Mouse (Mus musculus): ENCODE data around the gene Kras. TPM values are rescaled to one million over a fixed set of nuclear protein-coding genes. Genes with fewer than 3 reads are reported as not detected.

Gene Kras
- total RNA-seq (2021), result 10 to 100 TPM; 85.5 to 94.1 TPM
- long read RNA-seq, full-length matches to known transcripts, result 100 of 108 reads
- long read RNA-seq, partial matches to known transcripts, result 1 of 108 reads
- long read RNA-seq, other reads (novel, unspliced or antisense), result 7 of 108 reads

- peak; percentile 90 to 94 for DNase-seq (ENCODE audit: low spot score in 2 of 2)
Measured at GRCm38 (mm10) chr6:145250185-145250791, at the start of gene Kras. Gene Kras (minus strand): TSS chr6:145250239.

DNA sequence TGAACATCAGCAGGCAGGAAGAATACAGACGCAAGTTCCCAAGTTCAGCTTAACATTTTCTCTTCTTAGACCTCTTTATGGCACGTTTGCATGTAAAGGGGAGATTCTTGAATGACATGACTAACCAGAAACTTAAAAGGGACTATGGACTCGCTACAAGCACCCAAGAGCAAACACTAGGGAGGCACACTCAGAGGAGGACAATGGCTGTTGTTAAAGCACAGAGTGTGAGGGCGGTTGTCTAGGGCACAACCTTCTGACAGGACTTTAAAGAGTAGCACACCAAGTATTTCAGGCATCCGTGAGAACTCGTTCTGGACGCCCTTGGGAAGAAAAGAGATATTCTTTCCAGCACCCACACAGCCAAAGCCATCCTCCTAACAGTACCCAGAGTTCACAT is 47.6 kb upstream of the Kras start:
- no peak for DNase-seq (ENCODE audit: low spot score in 2 of 2)

DNA sequence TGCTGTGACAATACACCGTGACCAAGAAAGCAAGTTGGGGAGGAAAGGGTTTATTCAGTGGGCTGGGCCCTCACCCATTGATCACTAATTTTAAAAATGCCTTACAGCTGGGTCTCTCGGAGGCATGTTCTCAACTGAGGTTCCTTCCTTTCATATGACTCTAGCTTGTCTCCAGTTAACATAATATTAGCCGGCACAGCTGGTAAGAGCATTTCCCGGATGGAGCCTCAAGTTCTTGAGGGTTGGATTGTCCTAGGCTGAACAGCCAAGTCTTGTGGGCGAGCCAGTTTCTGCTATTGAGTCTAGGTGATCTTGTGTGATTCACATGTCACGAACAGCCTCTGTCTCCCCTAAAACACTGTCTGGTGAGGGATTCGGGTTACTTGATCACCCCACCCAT is 46.9 kb upstream of the Kras start:
- no peak for DNase-seq (ENCODE audit: low spot score in 2 of 2)

DNA sequence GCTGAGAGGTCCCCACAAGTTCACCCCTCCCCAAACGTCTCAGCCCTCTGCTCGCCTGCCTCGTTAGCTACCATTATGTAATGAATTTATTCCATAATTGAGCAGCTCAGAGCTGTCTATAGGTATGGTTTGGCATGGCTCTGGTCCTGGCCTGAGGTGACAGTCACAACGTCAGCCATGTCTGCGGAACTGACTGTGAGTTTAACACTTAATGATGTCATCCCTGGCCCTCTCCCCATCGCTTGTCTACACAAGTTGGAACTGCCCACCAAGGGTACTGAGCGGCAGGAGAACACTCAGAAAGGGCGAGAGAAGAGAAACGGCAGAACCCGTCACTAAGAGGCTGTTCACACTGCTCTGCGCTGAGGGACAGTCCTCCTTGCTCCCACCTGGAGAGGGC is 45.1 kb upstream of the Kras start:
- DNase-seq (ENCODE audit: low spot score in 2 of 2), result no peak

GRCm38 (mm10) chr6:145293156-145293555 is 43.1 kb upstream of the Kras start:
- DNase-seq (ENCODE audit: low spot score in 2 of 2), result no peak

GRCm38 (mm10) chr6:145291383-145292289 is 41.6 kb upstream of the Kras start:
- no peak for DNase-seq (ENCODE audit: low spot score in 2 of 2)

- no peak for DNase-seq (ENCODE audit: low spot score in 2 of 2)
Measured at GRCm38 (mm10) chr6:145285656-145286055, 35.6 kb upstream of the Kras start.

- DNase-seq (ENCODE audit: low spot score in 2 of 2), result no peak
Measured at GRCm38 (mm10) chr6:145284286-145284685, 34.2 kb upstream of the Kras start.

GRCm38 (mm10) chr6:145277138-145277763 is 27.2 kb upstream of the Kras start:
- no peak for DNase-seq (ENCODE audit: low spot score in 2 of 2)

DNA sequence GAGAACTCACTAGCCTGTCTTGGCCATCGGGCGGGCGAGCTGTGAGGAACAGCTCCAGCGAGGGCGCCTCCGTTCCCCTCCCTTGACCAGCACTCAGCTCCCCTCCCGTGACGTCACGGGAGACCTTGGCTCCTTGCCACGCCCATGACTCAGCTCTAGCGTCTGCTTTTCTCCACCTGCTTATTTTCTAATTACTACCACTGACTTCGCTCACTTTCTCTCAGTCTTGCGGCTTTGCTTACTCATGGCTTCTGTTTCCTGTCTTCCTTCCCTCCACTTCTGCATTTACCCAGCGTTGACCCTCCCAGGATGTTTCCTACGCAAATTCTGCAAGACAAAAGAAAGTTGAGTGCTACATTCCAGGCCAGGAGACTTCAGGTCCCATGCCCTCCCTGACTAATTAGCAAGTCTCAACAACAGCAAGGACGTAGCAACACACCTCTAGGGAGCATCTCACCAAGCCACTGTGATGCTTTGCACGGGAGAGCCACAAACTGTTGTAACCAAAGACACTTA is 26.3 kb upstream of the Kras start:
- DNase-seq (ENCODE audit: low spot score in 2 of 2), result peak; percentile 26 to 36

DNA sequence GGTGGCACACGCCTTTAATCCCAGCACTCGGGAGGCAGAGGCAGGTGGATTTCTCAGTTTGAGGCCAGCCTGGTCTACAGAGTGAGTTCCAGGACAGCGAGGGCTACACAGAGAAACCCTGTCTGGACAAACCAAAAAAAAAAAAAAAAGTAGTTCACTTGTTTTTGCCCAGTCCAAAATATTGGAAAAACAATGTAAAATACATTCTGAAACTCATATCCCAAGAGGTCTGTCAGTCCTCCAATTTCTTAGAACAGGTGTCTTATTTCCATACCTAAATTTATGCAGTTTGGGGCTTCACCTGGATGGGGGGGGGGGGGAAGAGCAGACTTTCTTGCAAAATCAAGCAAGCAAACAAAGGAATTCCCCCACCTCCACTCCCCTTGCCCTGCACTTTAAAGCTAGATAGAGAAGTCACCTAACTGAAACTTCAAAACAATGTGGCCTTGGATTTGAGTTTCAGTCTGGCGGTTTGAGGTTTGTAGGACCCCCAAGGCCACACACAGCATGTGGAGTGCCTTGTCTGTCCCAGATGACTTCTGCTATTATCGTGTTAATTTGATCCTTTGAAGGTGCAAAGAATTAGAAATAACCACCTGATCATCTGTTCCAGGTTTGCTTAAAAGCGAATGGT is 25.7 kb upstream of the Kras start:
- DNase-seq (ENCODE audit: low spot score in 2 of 2), result no peak

DNA sequence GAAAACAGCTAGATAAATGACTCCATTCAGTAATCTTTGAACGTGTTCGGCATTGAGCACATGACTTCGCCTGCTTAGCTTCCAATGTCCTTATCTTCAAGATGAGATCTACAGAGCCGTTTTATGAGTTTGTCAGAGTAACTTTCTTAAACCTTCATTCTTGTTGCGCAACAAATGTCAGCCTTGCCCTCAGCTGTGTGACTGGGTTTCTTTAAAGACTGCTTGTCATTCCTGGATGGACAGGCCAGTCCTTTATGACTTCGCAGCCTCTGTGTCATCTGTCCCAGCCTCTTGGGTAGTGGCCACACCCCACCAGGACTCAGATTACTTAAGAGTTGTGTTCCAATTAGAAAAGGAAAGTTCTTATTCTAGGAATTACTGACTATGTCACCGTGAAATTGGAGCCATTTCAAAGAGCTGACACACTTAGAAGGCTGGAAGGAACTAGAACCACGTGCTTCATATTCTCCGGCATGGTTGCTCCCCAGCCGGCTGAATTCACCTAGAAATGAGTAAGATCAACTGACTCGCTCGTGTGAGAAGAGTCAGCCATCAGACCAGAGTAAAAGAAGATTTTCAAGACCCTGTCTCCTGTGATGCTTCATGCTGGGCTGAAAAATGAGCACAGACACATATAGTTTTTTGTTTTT is 24.1 kb upstream of the Kras start:
- DNase-seq (ENCODE audit: low spot score in 2 of 2), result no peak

DNA sequence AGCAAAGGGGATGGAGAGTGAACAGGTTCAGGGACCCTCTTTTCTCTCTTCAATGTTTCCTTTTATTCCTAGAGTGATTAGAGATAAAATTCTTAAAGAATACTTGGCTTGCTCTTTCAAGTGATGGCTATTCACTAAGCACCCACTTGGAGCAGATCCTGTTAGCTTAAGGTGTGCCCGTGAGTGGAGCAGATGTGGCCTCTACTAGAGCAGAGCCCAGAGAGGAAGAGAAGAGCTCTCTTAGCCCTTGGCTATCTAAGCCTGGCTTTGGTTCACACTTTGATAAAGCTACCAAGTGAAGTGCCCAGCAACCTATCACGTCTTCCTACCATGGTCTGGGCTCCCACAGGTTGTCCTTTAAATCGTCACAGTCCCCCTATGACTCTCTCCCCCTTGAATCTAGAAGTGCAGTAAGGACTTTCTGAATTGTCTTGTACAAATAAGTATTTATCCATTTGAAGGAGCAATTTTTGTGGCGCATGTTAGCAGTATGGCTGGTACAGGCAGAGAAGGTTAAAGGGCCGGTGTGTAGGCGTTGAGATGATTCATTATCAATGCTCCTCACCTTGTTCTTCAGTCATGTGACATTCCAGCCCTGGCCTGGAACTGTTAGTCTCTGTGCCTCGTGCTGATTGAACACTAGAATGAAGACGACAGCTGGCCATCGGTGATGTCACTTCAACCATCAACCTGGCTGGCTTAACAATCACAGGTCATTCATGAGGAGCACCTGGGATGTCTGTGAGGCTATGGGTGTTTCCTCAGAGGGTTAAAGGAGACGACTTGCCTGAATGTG is 22.3 kb upstream of the Kras start:
- DNase-seq (ENCODE audit: low spot score in 2 of 2), result no peak

DNA sequence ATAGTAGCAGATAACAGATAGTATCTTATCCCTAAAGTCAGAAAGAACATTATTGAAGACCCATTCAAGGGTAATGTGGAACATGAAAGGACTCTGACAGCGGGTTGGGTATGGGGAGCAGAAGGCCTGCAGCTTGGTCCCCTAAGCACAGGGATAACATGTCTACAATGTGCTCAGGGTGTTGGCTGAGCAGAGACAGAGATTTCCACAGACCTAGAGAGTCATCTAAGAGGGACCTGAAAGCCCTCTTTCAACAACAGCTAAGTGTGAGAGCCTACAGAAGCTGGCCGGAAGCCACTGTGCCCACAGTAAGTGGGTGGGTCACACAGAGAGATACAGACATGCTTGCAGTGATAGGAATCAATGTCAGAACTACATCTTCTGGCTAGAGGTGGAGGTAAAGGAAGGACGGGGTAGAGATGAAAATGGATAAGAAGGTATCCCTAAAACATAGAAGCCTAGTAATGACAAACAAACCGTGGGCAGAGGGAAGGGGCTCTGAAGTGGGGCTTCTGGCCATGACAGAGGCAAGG is 19.3 kb upstream of the Kras start:
- no peak for DNase-seq (ENCODE audit: low spot score in 2 of 2)

DNA sequence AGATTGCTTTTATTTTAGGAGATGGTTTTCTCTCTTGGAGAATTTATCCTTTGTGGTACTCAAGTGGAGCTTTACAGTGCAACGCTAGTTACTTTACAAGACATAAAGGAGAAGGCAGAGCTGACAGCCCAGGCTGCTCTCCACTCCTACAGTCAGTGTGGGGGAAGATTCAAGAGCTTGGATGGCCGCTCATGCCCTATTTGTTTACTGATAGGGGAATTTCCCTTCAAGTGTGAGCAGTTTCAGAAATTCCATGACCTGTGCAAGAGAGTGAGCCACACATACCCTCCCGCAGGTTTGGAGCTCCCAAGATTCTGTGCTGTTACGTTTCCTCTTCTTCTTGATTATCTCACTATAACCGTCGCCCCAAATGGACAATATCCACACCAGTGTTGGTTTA is 17.7 kb upstream of the Kras start:
- no peak for DNase-seq (ENCODE audit: low spot score in 2 of 2)

GRCm38 (mm10) chr6:145262314-145262713 is 12.3 kb upstream of the Kras start:
- DNase-seq (ENCODE audit: low spot score in 2 of 2), result no peak

DNA sequence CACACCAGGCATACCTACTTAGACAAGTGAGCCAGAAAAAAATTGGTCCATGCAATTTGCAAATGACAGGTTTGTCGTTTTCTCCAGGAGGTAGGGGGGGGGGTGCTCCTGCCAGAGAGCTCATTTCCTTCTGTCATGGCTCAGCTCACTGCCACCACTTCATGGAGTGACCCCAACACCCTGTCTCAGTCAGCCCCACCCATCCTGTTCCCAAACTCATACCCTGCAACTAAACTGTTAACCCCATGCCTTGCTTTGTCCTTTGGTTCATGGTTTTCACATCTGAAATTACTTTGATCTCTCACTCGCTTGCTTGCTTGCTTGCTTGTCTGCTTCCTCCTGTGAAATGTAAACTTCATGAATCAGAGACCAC is 6.6 kb upstream of the Kras start:
- DNase-seq (ENCODE audit: low spot score in 2 of 2), result no peak

GRCm38 (mm10) chr6:145255952-145256700 is 6.1 kb upstream of the Kras start:
- no peak for DNase-seq (ENCODE audit: low spot score in 2 of 2)

DNA sequence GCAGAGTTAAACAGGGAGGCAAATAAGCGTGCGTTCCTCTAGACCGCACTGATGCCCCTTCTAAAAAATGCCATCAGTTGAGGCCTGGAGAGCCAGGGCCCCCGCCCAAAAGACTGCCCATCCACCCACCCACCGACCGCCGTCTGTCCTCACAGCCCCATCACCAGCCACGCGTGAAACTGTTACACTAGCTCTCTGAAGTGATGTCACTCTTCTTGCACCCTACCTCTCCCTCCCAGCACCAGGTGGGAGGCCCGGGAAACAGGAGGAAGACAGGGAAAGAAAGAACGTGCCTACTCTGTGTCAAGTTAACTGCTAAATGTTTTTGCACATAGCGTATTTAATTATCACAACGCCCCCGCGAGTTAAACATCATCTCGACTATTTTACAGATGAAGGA is 781 bp upstream of the Kras start:
- peak; percentile 15 to 30 for DNase-seq (ENCODE audit: low spot score in 2 of 2)

Measured in layer of hippocampus, postnatal 10 days (tissue).